Mouse (Mus musculus): ENCODE measurements at regions not wholly inside any gene's neighbourhood (a gene's known extent, or its start where the extent isn't known, plus 50 kb on each side); places are given as distances from the start of the nearest gene placed in this dataset.

DNA sequence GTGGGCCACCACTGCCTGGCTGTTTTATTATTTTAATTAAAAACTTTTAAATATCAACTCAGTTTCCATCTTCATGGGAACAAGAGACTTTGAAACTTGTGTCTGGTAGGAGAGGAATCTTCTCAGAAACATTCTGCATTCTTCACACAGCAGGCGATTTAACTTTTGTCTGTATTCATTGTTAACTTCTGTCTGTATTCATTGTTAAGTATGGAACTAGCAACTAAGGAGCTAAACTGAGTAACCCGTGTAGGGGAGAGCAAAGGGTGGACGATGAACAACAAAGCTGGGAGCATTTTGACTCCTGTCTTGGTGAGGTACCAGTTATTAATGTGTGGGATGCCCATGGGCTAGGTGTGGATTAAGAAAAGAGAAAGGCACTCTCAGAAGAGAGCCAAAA lies 95.9 kb downstream of the Hhipl2 start:
- TF ChIP-seq CHD2 (IDR thresholded peaks at IDR 0.05; ENCODE audit: low read depth, low read length) = no peak
- TF ChIP-seq MAFK (IDR thresholded peaks at IDR 0.05; ENCODE audit: insufficient read depth, low read depth, low read length) = no peak
- TF ChIP-seq HCFC1 (IDR thresholded peaks at IDR 0.05; ENCODE audit: borderline replicate concordance, insufficient read depth, low read length) = no peak
- no peak for TF ChIP-seq ZNF384 (IDR thresholded peaks at IDR 0.05; ENCODE audit: low read depth, low read length)
- TF ChIP-seq ZC3H11A (IDR thresholded peaks at IDR 0.05; ENCODE audit: borderline replicate concordance, low read depth, low read length) = no peak

Measured in ES-E14 (cell line).